Mouse (Mus musculus): ENCODE measurements around the gene Gm15446.
"Not testable (repeated sequence)": the region's sequence is repeated elsewhere in the genome, so short reads cannot be mapped to it uniquely, and the experiment has no call there.

The Gm15446 gene

GRCm38 (mm10) chr5:109923261-109924071 lies at the start of gene Gm15446:
Gene Gm15446, plus strand, starts transcription at chr5:109923400.
- DNase-seq: peak; percentile 88 to 97

- not testable (repeated sequence) for DNase-seq
These were observed 929 bp downstream of the Gm15446 start for GRCm38 (mm10) chr5:109924129-109924528.

DNA sequence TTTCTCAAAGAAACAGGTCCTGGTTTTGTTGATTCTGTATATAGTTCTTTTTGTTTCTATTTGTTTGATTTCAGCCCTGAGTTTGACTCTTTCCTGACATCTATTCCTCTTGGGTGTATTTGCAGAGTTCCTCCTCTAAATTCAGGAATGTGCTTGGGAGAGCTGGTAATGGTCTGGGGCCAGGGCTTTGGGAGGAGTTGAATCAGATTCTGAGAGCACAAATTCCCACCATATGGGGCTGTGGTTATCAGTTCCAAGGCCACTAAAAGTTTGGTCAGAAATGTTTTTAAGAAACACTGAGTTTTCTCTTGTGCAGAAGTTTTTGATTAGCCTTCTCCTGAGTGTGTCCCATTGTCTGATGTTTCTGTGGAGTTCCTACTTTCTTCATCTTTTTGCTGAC lies 1.7 kb downstream of the Gm15446 start:
- no peak for DNase-seq

- DNase-seq: no peak
These were observed 27.1 kb downstream of the Gm15446 start for GRCm38 (mm10) chr5:109950281-109950680.

DNA sequence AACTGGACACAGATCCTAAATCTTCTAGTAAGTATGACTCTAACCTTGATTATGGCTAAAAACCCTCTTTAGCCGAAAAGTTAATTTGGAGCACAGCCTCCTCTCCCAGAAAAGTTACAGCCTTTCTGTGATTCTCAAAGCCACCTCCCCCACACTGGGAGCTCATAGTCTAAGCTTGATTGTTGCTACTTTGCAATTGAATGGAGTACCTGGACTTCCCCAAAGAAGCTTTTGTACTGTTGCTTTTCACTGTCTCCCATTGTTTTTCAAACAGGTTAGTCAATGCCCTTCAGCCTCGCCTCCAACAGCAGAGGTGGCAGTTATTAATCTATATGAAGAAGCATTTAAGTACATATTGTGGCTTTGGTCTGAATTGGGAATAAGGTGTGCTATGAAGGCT lies 57.5 kb downstream of the Gm15446 start:
- not testable (repeated sequence) for DNase-seq
